Mouse (Mus musculus) A20 (cell line): Measurements from ENCODE around the gene Pgm1.

Experiments
- DNase-seq: peaks from one replicate; pipeline ENCODE4 v3.0.0-alpha.2; 2011; ENCODE audit warnings: low read depth, low spot score

Pgm1 gene

DNA sequence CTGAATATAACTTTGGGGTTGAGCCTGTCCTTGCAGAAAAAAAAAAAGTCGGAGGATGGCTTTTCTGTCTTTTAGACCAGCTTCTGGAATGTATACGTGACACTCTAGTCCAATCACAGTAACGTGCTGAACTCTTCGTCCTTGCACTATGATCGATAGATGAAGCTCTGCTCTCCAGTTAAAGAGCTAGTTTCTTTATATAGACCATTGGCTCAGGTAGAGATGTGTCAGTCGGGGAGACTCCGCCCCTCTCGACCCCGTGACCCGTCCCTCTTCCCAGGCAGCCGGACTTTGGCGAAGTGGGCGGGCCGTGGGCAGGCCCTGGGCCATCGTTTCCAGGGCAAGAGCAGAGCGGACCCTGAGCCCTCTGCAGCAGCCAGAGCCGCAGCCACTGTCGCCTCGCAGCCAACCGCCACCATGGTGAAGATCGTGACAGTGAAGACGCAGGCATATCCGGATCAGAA is at the start of gene Pgm1:
Gene Pgm1 (plus strand): TSS at position 266 of the 464 bp plus-strand sequence.
- DNase-seq: no peak

GRCm38 (mm10) chr4:99881882-99882281 is 47.3 kb upstream of the Pgm1 start:
- DNase-seq: peak; percentile 39

DNA sequence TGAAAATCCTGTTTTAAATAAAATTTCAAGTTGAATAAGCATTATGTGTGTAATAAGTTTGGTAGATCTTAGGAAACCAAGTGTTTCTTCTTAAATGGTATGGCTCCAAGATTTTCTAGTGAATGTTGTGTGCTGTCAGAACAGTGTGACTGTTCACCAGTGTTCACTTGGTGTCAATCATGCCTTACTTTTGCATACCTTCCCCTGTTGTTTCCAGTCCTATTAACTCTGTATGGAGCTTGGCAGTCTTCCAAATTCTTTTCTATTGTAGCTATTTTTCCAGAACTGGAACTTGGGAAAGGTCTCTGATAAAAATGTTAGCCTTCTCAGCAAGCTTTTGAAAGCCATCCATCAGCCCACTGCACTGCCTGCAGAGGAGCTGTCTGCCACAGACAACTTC is 46.8 kb upstream of the Pgm1 start:
- no peak for DNase-seq

DNA sequence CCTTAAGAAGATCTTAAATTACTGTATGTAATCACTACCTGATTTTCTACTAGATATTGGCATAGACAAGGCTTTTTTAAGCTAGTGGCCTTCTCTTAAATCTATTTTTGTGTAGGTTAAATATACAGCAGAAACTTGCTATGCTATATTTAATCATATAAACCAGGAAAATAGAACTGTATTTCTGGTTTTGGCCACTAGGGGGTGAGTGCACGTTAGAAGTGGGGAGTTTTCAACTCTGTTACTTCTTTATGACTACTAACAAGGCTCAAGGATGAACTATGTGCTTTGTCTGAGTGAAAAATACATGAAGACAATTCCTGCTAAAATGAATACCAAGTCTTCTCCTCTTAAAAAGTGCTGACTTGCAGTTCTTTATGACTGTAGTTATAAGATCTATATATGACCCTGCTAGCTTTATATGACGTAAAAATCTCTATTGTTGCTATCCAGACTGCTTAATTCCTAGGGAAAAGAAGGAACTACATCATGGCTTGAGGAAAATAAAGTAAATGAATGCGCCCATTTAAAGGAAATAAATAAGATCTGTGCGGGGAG is 15.2 kb upstream of the Pgm1 start:
- peak; percentile 58 for DNase-seq

DNA sequence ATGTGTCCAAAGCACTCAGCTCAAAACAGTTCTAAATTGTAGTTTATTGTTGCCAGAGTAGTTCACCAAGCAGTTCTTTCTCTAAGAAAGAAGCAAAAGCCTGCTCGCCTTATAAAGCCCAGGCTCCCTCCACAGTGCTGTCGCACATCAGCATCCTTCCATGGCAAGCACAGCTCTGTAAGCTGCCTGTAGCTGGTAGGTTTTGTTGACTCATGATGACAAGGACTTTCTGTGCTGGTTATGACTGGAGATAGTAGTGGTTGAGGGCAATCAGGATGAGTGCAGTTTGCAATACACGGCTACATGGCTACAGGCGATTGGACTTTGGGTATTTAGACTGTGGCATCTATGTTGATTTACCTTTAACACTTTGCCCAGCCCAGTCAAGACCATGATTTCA is 2.8 kb upstream of the Pgm1 start:
- DNase-seq: no peak

- DNase-seq: peak; percentile 70
Observed at GRCm38 (mm10) chr4:99928521-99928920, 693 bp upstream of the Pgm1 start.

DNA sequence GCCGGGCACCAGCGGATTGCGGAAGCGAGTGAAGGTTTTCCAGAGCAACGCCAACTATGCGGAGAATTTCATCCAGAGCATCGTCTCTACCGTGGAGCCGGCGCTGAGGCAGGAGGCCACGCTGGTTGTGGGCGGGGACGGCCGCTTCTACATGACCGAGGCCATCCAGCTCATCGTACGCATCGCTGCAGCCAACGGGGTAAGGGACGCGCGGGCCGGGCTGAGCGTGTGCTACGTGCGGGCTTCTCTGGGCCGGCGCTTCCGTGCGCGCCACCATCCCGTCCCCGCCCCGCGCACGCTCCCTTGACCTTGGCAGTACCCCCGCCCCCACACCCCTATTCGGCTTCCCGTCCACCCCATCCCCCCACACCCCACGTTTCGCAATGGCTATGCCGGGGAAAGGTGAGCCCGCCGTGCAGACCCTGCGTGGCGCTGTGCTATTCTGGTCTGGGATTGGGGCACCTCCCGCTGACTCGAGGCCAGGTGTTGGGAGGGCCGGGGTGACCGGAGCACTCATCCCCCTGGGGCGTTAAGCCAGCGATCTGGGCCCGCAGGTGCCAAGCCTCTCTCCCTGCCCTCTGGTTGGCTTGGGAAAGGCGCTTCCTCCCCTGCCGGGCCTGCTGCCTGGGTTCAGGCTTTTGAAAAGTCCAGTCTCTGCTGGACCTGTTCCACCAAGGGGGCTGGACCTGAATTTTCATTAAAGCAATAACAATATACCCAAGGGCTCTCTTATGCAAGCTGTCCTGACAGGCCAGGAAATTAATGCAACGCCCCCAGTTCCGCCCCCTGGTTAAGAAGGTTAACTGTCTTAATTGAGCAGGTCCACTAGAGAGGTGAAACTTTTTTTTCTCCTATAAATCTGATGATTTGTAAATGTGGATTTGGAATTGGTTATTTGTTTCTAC is 651 bp downstream of the Pgm1 start, which contains the start of gene Itgb3bp:
Gene Itgb3bp (minus strand): TSS at position 201 of the 905 bp plus-strand sequence.
- DNase-seq: peak; percentile 94

- no peak for DNase-seq
Observed at GRCm38 (mm10) chr4:99930518-99931239, 1.5 kb downstream of the Pgm1 start.

GRCm38 (mm10) chr4:99931240-99931580 is 2.0 kb downstream of the Pgm1 start:
- DNase-seq: no peak

GRCm38 (mm10) chr4:99931807-99932206 is 2.6 kb downstream of the Pgm1 start:
- DNase-seq: no peak

GRCm38 (mm10) chr4:99934859-99935258 is 5.6 kb downstream of the Pgm1 start:
- DNase-seq: no peak

DNA sequence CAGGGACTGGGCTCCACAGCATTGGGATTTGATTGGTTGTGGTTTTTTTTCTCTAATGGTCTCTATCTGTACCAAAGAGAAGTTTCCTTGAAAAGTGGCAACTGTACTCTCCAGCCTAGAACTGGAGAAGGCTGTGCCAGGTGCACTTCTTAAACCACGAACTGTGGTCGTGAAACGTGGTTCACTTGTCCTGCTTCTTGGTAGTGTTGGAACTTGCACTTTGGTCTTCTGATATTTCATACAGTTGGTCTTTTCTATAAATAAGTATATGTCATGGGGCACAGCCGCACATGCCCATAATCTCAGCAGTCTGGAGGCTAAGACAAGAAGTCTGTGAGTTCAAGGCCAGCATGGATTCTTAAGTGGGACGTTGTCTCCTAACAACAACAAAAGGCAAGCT is 7.1 kb downstream of the Pgm1 start:
- DNase-seq: no peak

GRCm38 (mm10) chr4:99939711-99940505 is 10.7 kb downstream of the Pgm1 start:
- no peak for DNase-seq

GRCm38 (mm10) chr4:99941655-99942414 is 12.6 kb downstream of the Pgm1 start:
- DNase-seq: no peak

DNA sequence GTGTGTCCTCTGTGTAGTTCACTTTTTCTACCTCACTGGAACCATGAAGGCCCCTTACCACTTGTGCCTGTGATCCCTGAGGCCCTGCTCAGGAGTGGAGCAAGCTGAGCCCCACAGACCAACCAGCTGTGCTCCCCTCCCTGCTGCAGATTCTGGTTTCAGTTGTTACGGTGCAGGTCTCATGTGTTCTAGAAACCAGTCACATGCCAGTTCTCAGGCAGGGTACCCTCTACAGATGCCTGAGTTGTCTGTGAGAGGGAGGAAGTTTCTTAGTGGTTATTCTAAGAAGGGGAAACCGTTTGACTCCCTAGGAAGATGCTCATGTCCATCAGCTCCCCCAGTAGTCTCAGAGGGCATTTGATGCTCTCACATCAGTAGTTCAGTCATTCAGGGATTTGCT is 15.4 kb downstream of the Pgm1 start:
- no peak for DNase-seq

DNA sequence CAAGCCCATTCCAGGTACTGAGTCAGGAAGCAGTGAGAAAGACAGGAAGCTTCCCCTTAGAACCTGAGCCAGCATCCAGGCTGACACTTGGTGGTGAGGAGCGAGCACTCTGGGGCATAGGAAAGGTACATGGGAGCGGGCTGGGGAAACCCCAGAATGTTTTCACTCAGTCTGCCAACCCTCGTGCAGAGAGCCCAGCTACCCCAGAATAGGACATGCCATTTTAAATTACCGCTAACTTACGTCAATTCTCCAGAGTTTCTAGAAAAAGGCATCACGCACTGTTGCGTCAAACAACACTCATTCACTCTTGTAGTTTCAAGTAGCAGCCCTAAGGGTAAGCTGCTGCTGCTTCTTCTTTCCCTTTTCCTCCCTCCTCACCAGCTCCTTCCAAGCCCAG is 15.8 kb downstream of the Pgm1 start:
- DNase-seq: no peak

- no peak for DNase-seq
Observed at GRCm38 (mm10) chr4:99946516-99946915, 17.3 kb downstream of the Pgm1 start.

DNA sequence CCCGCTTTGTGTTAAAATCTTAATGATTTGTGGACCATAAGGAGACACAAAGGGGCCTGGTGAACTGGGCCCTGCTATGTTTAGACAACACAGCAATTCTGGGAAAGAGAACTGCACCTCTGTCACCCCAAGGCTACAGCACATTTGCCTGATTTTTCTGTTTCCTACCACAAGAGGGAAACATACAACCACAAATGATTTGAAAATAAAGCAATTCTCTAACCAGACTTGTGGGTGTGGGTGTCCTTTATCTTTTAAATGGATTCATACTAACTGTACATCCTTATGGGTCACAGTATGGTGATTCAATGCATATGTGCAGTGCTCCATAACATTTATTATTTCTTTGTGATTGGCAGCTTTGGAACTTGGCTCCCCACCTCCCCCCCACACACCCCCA is 18.0 kb downstream of the Pgm1 start:
- DNase-seq: peak; percentile 32

DNA sequence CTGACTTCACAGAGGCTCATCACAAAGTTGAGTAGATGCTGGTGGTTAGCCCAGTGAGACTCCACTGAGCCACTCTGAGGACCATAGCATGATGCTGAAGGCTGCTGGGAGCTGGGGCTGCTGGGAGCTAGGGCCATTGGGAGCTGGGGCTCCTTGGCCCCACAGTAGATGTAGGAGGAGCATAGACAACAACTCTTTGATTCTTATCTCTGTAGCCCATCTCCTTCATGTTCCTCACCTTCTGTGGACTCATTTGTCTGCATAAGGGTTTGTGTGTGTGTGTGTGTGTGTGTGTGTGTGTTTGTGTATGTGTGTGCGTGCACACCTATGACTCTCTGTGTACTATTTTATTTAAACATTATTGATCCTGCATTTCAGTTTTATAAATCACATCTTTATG is 18.7 kb downstream of the Pgm1 start:
- DNase-seq: no peak

DNA sequence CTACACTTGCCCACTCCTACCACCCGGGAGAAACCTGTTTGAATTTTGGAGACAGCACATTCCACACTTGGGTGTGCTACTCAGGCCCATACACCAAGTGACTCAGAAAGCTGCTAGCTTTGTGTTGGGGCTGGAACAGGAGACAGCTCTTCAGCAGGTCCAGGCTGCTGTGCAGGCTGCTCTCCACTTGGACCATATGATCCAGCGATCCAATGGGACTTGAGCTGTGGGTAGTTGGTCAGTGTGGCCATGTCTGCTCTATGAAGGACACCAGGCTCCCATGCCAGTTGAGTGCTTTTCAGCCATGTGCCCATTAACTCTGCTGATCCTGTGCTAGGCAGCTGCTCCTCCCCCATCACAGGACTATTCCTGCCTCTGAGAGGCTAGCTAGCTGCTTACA is 24.7 kb downstream of the Pgm1 start:
- DNase-seq: no peak

- DNase-seq: no peak
Observed at GRCm38 (mm10) chr4:99955396-99955795, 26.2 kb downstream of the Pgm1 start.
